Mouse (Mus musculus) layer of hippocampus, adult 2 months (tissue): ENCODE results near the gene Itk. TPM values are rescaled to one million over a fixed set of nuclear protein-coding genes. Genes with fewer than 3 reads are reported as not detected.
"Not testable (repeated sequence)": the region's sequence is repeated elsewhere in the genome, so short reads cannot be mapped to it uniquely, and the experiment has no call there.

Experiments
- DNase-seq, 2 experiments: peaks; one replicate each; pipeline ENCODE4 v3.0.0; 2022; ENCODE audit warnings: low spot score in 2 of 2
- H3K27ac ChIP-seq: fragments of 200-600 bp; 2 replicates; pipeline ENCODE4 v1.8.1; 2022
- H3K4me3 ChIP-seq: fragments of 200-600 bp; 2 replicates; pipeline ENCODE4 v1.8.1; 2022; ENCODE audit warnings: mild to moderate bottlenecking
- CTCF ChIP-seq: fragments of 200-600 bp; conservative IDR thresholded peaks from 2 replicates; pipeline ENCODE4 v1.8.1; 2022; ENCODE audit warnings: antibody characterized with exemption, mild to moderate bottlenecking, moderate library complexity
- long read RNA-seq, 2 experiments: library from polyadenylated mRNA; stranded (forward); transcript quantifications; one replicate each; pipeline ENCODE4 v2.0.0; 2021; ENCODE audit warnings: borderline mapping rate in 2 of 2
- total RNA-seq, 2 experiments: library from RNA; stranded (reverse); gene quantifications; 2 replicates each; pipeline ENCODE4 v1.2.3; 2021

Itk gene
- under 1 TPM; 0.27 to 0.38 TPM for total RNA-seq
- long read RNA-seq, experiment 1, result 0 reads
- long read RNA-seq, experiment 2, result 0 reads

- no peak within 1 kb of the TSS for H3K4me3 ChIP-seq
- no peak within 1 kb of the TSS for H3K27ac ChIP-seq
- no peak for DNase-seq
- TF ChIP-seq CTCF, result no peak
Measured at GRCm38 (mm10) chr11:46389336-46390117, at the start of gene Itk. Gene Itk (minus strand): TSS chr11:46389515.

- no peak for DNase-seq
- Histone ChIP-seq H3K4me3 (peak overlapping the region; percentile 92), H3K27ac (peak overlapping the region; percentile 96)
- TF ChIP-seq CTCF, result no peak
Measured at GRCm38 (mm10) chr11:46437459-46438000, 48.2 kb upstream of the Itk start.

- DNase-seq, result peak; percentile 89 to 97
- H3K27ac ChIP-seq, result peak within 1 kb of the TSS; percentile 96
- peak within 1 kb of the TSS; percentile 92 for H3K4me3 ChIP-seq
- TF ChIP-seq CTCF, result no peak
Measured at GRCm38 (mm10) chr11:46436760-46437458, 47.6 kb upstream of the Itk start, which contains the start of gene Med7. Gene Med7 (plus strand): TSS chr11:46436925.

- no peak for DNase-seq
- Histone ChIP-seq H3K27ac (no peak overlapping the region), H3K4me3 (no peak overlapping the region)
- TF ChIP-seq CTCF, result no peak
Measured at GRCm38 (mm10) chr11:46435363-46435762, 46.0 kb upstream of the Itk start.

- Histone ChIP-seq H3K27ac (peak overlapping the region; percentile 82), H3K4me3 (no peak overlapping the region)
- peak; percentile 94 for TF ChIP-seq CTCF
- peak; percentile 88 to 89 for DNase-seq
Measured at GRCm38 (mm10) chr11:46431129-46431528, 41.8 kb upstream of the Itk start.

GRCm38 (mm10) chr11:46430123-46430522 is 40.8 kb upstream of the Itk start:
- TF ChIP-seq CTCF, result no peak
- H3K27ac ChIP-seq, result peak overlapping the region; percentile 82; the same call in 1 of the 2 replicates
- DNase-seq, result no peak
- H3K4me3 ChIP-seq, result no peak overlapping the region

GRCm38 (mm10) chr11:46428131-46428530 is 38.8 kb upstream of the Itk start:
- DNase-seq, H3K4me3 ChIP-seq, H3K27ac ChIP-seq: not testable (repeated sequence)

GRCm38 (mm10) chr11:46421086-46421888 is 32.0 kb upstream of the Itk start:
- TF ChIP-seq CTCF, result no peak
- Histone ChIP-seq H3K4me3 (no peak overlapping the region), H3K27ac (no peak overlapping the region)
- DNase-seq, result no peak

GRCm38 (mm10) chr11:46418860-46419259 is 29.5 kb upstream of the Itk start:
- no peak overlapping the region for H3K27ac ChIP-seq
- no peak for DNase-seq
- TF ChIP-seq CTCF, result no peak
- H3K4me3 ChIP-seq, result no peak overlapping the region

GRCm38 (mm10) chr11:46418438-46418837 is 29.1 kb upstream of the Itk start:
- DNase-seq, result no peak
- H3K4me3 ChIP-seq, result no peak overlapping the region
- no peak for TF ChIP-seq CTCF
- H3K27ac ChIP-seq, result no peak overlapping the region

GRCm38 (mm10) chr11:46410018-46410563 is 20.8 kb upstream of the Itk start:
- Histone ChIP-seq H3K27ac (no peak overlapping the region), H3K4me3 (no peak overlapping the region)
- no peak for TF ChIP-seq CTCF
- no peak for DNase-seq

GRCm38 (mm10) chr11:46406721-46407120 is 17.4 kb upstream of the Itk start:
- no peak for DNase-seq
- no peak overlapping the region for H3K4me3 ChIP-seq
- H3K27ac ChIP-seq, result no peak overlapping the region
- no peak for TF ChIP-seq CTCF
